Mouse (Mus musculus) cerebellum, adult 9-10 months (tissue): ENCODE measurements around the gene Memo1.
"Not testable (repeated sequence)": the region's sequence is repeated elsewhere in the genome, so short reads cannot be mapped to it uniquely, and the experiment has no call there.

Experiments
- DNase-seq: peaks from one replicate; pipeline ENCODE4 v3.0.0; 2022

Memo1 gene

GRCm38 (mm10) chr17:74242788-74243187 is 52.5 kb downstream of the Memo1 start:
- DNase-seq: no peak

GRCm38 (mm10) chr17:74240322-74240721 is 55.0 kb downstream of the Memo1 start:
- DNase-seq: no peak

GRCm38 (mm10) chr17:74228131-74228759 is 67.1 kb downstream of the Memo1 start:
- no peak for DNase-seq

GRCm38 (mm10) chr17:74217304-74217703 is 78.0 kb downstream of the Memo1 start:
- DNase-seq: no peak

- DNase-seq: not testable (repeated sequence)
Measured at GRCm38 (mm10) chr17:74212831-74213524, 82.3 kb downstream of the Memo1 start.

- no peak for DNase-seq
Measured at GRCm38 (mm10) chr17:74209143-74209908, 86.0 kb downstream of the Memo1 start.

GRCm38 (mm10) chr17:74195943-74196342 is 99.4 kb downstream of the Memo1 start:
- no peak for DNase-seq

- DNase-seq: no peak
Measured at GRCm38 (mm10) chr17:74194755-74195154, 100.6 kb downstream of the Memo1 start.

GRCm38 (mm10) chr17:74193463-74193862 is 101.9 kb downstream of the Memo1 start:
- DNase-seq: no peak

- DNase-seq: no peak
Measured at GRCm38 (mm10) chr17:74191446-74191845, 103.9 kb downstream of the Memo1 start.

GRCm38 (mm10) chr17:74186197-74186596 is 109.1 kb downstream of the Memo1 start:
- no peak for DNase-seq

- DNase-seq: no peak
Measured at GRCm38 (mm10) chr17:74184739-74185138, 110.6 kb downstream of the Memo1 start.

GRCm38 (mm10) chr17:74180889-74181288 is 114.4 kb downstream of the Memo1 start:
- no peak for DNase-seq

GRCm38 (mm10) chr17:74179640-74180039 is 115.7 kb downstream of the Memo1 start:
- not testable (repeated sequence) for DNase-seq

GRCm38 (mm10) chr17:74173726-74174125 is 121.6 kb downstream of the Memo1 start:
- no peak for DNase-seq

- no peak for DNase-seq
Measured at GRCm38 (mm10) chr17:74172834-74173233, 122.5 kb downstream of the Memo1 start.

GRCm38 (mm10) chr17:74159443-74159894 is 135.9 kb downstream of the Memo1 start:
- no peak for DNase-seq

GRCm38 (mm10) chr17:74158161-74158560 is 137.2 kb downstream of the Memo1 start:
- no peak for DNase-seq
